Mouse (Mus musculus) frontal cortex, postnatal 25 days (tissue): ENCODE results near the gene Hist1h3h.
A peak's percentile ranks its signal among the peaks of the same experiment; 100 is the strongest.
"Not testable (repeated sequence)": the region's sequence is repeated elsewhere in the genome, so short reads cannot be mapped to it uniquely, and the experiment has no call there.

Source experiments
- DNase-seq, 2 experiments: peaks; one replicate each; pipeline ENCODE4 v3.0.0; 2022; ENCODE audit warnings: low spot score in 2 of 2

Hist1h3h gene

GRCm38 (mm10) chr13:21717397-21718357 is at the start of gene Hist1h3h:
Gene Hist1h3h, plus strand, starts transcription at chr13:21717659.
- DNase-seq: peak; percentile 80 to 87

- no peak for DNase-seq
These were observed 40.2 kb upstream of the Hist1h3h start, which contains the start of gene Olfr1360 for GRCm38 (mm10) chr13:21677305-21677704. Gene Olfr1360, minus strand, starts transcription at chr13:21677405.

- DNase-seq: no peak
These were observed 19.6 kb upstream of the Hist1h3h start, which contains the start of gene Olfr1359 for GRCm38 (mm10) chr13:21697811-21698210. Gene Olfr1359, plus strand, starts transcription at chr13:21698111.

GRCm38 (mm10) chr13:21706669-21707068 is 10.8 kb upstream of the Hist1h3h start:
- no peak for DNase-seq

- peak; percentile 83 to 86 for DNase-seq
These were observed 7.3 kb upstream of the Hist1h3h start for GRCm38 (mm10) chr13:21710031-21710711.

GRCm38 (mm10) chr13:21710821-21711525 is 6.5 kb upstream of the Hist1h3h start:
- DNase-seq: peak; percentile 76 to 88

DNA sequence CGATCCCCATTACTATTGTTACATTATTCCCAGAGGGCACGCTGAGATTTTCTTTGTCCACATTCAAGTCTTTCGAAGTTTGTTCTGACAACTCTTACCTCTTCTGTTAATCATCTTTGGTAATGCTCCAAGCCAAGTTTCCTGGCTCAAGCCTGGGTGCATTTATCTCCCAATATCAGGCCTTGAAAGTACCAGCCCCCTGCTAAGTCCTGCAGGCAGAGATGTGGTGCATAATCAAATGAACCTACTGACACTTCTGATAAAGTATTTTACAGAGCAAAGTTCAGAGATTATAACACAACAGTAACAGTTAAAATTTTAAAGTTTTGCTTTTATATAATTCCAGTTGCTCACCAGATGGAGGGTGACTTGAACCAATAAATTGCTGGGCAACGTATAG is 5.8 kb upstream of the Hist1h3h start:
- no peak for DNase-seq

- DNase-seq: peak; percentile 45
These were observed 2.7 kb upstream of the Hist1h3h start for GRCm38 (mm10) chr13:21714725-21715124.

DNA sequence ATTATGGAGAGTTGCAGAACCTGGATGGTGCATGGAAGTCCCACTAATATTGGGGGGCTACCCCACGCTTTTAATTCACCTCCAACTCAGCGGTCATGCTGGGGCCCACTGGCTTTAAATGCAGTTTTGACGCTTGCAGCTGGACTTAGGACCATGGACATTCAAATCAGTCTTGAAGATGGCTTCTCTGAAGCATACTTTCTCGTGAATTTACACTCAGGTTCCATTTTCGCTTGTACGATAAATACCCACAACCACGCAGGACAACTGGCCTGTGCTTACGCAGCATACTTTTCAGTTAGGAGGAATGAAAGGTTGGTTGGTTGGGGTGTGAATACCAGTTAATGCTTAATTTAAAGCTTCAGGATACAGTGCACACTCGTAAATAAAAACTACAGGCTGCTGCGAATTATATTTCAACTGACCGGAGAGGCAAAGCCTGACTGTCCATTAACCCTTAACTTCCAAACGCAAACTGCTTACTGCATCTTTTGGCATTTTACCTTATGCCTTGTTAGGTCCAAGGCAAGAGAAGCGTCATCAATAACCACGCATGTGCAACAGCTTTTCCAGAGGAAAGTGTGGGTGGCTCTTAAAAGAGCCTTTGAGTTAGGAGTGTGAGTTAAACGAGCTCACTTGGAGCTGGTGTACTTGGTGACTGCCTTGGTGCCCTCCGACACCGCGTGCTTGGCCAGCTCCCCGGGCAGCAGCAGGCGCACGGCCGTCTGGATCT is 2.2 kb upstream of the Hist1h3h start:
- DNase-seq: no peak

DNA sequence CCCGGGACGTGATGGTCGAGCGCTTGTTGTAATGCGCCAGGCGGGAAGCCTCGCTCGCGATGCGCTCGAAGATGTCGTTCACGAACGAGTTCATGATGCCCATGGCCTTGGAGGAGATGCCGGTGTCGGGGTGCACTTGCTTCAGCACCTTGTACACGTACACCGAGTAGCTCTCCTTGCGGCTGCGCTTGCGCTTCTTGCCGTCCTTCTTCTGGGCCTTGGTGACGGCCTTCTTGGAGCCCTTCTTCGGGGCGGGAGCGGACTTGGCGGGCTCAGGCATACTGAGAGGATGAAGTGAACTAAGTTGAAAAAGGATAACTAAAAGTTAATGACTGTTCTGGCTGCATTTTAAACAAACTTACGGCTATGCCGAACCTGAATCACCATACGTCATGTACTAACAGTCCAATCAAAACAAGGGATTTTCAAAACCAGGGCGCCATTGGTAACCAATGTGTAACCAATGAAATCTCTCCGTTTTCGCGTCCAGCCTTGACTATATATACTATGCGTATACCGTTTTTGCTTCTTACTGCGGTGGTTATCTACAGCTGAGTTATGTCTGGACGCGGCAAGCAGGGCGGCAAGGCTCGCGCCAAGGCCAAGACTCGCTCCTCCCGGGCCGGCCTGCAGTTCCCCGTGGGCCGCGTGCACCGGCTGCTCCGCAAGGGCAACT is 1.5 kb upstream of the Hist1h3h start, which contains the start of the genes Hist1h2bl and Hist1h2ai:
Hist1h2bl (minus strand) TSS at position 280 of the 676 bp plus-strand sequence.
Hist1h2ai (plus strand) TSS at position 559 of the 676 bp plus-strand sequence.
- peak; percentile 57 to 79 for DNase-seq

DNA sequence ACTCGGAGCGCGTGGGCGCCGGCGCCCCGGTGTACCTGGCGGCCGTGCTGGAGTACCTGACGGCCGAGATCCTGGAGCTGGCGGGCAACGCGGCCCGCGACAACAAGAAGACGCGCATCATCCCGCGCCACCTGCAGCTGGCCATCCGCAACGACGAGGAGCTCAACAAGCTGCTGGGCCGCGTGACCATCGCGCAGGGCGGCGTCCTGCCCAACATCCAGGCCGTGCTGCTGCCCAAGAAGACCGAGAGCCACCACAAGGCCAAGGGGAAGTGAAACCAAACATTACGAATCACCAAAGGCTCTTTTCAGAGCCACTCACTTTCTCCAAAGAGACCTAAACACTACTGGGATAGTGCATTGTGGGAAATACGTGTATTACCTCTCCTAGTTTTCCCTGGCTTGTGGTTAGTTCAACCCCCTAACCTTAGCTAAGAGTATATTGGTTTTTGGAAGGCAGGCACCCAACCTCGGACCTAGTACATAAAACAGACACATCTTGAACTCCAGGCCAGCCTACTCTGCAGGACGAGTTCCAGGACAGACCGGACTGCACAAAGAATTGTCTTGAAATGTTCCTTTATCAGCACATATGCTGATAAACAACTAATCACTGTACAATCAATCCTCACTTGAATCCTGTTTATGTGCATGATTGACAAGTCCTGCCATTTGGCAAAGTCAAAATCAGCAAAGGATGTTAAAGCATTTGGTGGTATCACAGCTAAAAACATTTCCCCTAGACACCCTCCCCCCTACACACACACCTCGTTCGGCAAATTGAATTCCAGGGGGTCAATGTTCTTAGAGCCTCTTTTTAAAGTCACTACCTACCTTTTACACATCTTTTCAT is 693 bp upstream of the Hist1h3h start:
- peak in 1 of 2 experiments; percentile 8 for DNase-seq

DNA sequence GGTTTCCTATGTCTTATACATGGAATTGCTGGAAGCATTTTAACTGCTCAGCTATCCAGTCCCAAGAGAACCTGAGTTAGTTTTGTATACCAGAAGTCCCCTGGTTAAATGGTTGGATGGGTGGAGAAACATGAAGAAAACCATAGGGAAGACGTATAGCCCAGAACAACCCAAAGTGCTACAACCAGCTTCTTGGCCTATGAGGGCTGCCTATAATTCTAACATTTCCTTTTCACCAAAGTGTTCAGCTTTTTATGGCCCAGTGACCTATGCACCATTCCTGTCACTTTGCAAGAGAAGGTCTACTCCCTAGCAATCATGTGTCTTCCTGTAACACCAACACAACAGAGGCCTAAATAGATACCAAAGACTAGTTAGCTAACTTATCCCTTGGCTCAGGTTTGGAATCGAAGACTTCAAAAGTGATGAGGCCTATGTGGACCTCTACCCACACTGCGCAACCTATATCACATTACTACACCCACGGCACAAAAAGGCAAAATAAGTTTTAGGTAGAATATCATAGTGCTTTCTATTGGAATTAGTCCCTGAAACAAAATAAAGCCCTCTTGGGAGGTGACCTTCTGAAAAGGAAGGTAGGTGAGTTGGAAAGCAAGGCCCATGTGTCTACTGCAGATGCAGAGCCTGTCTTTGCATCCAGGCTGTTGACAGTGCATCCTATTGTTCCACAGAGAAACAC is 1.1 kb downstream of the Hist1h3h start:
- DNase-seq: no peak

GRCm38 (mm10) chr13:21721107-21721756 is 3.8 kb downstream of the Hist1h3h start:
- DNase-seq: not testable (repeated sequence)

DNA sequence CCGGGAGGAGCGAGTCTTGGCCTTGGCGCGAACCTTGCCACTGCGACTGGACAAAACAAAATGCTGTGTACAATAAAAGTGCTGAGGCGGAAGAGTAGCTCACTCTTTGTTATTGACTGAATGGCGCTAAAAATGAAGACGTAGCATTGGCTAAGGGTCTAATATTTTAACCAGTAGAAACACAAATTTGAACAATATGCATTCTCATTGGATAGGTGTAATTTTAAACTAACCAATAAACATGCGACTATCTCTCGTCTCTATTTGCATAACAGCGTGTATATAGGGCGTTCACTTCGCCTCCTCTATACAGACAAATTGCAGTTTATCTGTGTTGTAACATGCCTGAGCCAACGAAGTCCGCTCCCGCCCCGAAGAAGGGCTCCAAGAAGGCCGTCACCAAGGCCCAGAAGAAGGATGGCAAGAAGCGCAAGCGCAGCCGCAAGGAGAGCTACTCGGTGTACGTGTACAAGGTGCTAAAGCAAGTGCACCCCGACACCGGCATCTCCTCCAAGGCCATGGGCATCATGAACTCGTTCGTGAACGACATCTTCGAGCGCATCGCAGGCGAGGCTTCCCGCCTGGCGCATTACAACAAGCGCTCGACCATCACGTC is 4.4 kb downstream of the Hist1h3h start, which contains the start of gene Hist1h2bm:
Hist1h2bm (plus strand) TSS at position 288 of the 616 bp plus-strand sequence.
- DNase-seq: peak; percentile 37 to 58

DNA sequence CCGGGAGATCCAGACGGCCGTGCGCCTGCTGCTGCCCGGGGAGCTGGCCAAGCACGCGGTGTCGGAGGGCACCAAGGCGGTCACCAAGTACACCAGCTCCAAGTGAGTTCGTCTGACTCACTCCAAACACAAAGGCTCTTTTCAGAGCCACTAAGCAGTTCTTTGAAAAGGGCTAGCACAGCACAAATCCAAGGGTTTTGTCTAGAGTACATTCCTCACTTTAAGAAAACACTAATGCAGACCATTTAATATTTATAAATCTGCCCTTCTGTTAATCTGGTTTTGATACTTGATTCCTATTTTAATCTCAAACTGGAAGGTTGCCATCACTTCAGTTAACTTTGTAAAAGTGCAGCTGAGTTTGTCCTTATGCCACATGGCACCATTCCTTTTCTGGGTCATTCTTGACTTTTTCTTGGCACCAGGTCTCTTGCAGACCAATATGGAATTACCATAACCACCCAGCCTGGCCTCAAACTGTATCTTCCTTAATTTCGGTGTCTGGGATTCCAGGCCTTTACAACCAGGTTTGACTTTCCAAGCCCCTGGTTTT is 5.0 kb downstream of the Hist1h3h start:
- DNase-seq: no peak

DNA sequence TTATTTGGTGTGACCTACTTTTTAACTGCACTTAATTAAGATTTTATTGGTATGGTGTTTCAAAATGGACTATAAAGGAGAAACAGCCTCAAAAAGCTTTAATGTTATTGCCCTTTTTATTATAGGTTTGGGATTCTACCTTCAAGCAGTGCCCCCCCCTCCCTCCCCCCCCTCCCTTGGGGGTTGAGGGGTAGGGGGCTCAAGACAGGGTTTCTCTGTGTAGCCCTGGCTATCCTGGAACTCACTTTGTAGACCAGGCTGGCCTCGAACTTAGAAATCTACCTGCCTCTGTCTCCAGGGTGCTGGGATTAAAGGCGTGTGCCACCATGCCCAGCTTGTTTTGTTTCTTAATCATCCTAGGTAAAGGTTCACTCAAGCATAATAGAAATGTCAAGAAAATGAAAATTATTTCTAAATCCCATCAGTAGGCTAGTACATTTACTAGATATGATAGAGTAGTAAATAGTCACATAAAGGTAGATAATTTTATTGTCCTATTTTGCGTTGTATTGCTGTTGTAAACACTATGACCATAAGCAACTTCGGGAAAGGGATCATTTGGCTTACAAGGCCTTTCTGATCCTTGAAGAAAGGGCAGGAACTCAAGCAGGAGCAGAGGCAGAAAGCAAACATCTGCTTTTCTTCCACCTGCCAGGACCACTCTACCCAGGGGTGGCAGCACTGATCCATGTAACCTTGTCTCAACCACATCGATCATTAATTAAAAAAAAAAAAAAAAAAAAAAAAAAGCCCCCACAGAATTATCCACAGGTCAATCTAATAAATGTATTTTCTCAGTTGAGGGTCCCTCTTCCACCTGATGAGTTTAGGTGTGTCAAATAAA is 5.8 kb downstream of the Hist1h3h start:
- DNase-seq: no peak
